Mouse (Mus musculus) bone marrow macrophage, adult 2 months (primary cell): ENCODE measurements around the gene Aldh16a1.

Experiments
- CTCF ChIP-seq: IDR thresholded peaks from 2 replicates; pipeline ENCODE4 v1.5.1; 2012; ENCODE audit warnings: low read depth, mild to moderate bottlenecking, low read length, moderate library complexity
- POLR2A ChIP-seq: IDR thresholded peaks from 2 replicates; pipeline ENCODE4 v1.6.1; 2012; ENCODE audit warnings: mild to moderate bottlenecking, low read depth, low read length, borderline replicate concordance

GRCm38 (mm10) chr7:45095367-45095766, 59.0 kb downstream of the Aldh16a1 start:
- TF ChIP-seq POLR2A (no peak), CTCF (no peak)
